Mouse (Mus musculus): ENCODE measurements at regions not wholly inside any gene's neighbourhood (a gene's known extent, or its start where the extent isn't known, plus 50 kb on each side); places are given as distances from the start of the nearest gene placed in this dataset.

DNA sequence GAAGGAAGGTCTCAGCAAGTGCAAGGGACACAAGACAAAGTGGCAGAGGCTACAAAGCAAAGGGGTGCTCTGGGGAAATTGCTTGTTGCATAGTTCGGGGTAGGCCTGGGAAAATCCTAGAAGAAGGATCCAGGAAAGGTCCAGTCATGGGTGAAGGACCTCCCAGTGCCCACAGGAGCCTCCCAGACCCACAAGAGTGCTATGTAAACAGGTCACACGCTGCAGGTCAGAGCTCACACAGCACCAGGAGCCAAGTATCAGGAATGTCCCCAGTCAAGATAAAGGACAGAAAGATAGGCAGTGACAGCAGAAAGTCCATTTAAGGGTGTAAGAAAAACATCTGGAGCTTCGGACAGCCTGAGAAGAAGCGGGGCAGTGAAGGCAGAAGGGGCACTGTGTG lies 103.6 kb upstream of the Smad3 start:
- TF ChIP-seq EP300 (IDR thresholded peaks at IDR 0.05; ENCODE audit: insufficient read depth, low read depth, low read length) (no peak), CTCF (IDR thresholded peaks at IDR 0.05; ENCODE audit: low read depth, low read length) (no peak), POLR2A (IDR thresholded peaks at IDR 0.05; ENCODE audit: insufficient read depth, low read length) (no peak)

All from ES-Bruce4 (cell line).